Mouse (Mus musculus) left cerebral cortex, postnatal 14 days (tissue): Measurements from ENCODE around the gene Tulp4. TPM values are rescaled to one million over a fixed set of nuclear protein-coding genes. Genes with fewer than 3 reads are reported as not detected.
"Not testable (repeated sequence)": the region's sequence is repeated elsewhere in the genome, so short reads cannot be mapped to it uniquely, and the experiment has no call there.

ENCODE experiments used
- DNase-seq, 2 experiments: peaks; one replicate each; pipeline ENCODE4 v3.0.0; 2021 to 2022; ENCODE audit warnings: low spot score in 2 of 2, mixed read lengths in 1 of 2
- intact Hi-C: fragments of 180-260 bp; cut with DNase I; formaldehyde crosslinking; loops from one replicate; pipeline ENCODE4 v1.15.1; 2025
- total RNA-seq, 2 experiments: library from RNA; stranded (reverse); gene quantifications; 2 replicates each; pipeline ENCODE4 v1.2.3; 2021

The Tulp4 gene
- total RNA-seq, 2 experiments from 2014 or later: 236 to 261 TPM

DNA sequence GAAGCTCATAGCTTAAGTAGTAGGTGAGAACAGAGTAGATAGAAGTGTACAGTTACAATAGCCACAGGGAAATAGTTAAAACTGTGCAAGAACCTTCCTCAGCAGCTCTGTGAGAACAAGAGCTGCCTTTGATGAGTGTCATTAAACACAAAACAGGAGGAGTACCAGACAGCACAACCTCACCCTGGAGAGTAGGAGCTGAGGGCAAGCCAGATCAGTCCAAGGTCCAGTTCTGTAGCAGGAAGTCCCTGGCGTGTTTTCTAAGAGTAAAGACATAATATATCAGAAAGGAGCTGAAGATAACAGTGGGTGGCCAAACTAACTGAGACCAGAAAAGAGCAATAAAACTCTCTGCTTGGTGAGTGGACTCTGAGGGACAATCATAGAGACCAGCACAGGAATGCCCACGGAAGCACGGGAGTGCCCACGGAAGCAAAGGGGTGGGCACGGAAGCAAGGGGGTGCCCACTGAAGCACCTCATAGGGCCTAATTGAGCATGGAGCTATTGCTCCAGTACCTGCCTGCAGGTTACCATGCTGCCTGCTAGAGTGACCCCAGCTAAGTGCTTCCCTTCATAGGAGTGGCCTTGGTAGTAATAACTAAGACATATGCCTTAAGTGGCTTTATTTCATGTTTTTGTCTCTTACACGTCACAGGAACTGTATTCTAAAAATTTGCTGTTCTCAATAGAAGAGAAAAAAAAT, 72.5 kb downstream of the Tulp4 start:
- DNase-seq: no peak
- intact Hi-C loops: no loop called here

GRCm38 (mm10) chr17:6179389-6179788, 73.2 kb downstream of the Tulp4 start:
- no peak for DNase-seq

GRCm38 (mm10) chr17:6180421-6180820, 74.2 kb downstream of the Tulp4 start:
- no peak for DNase-seq
- intact Hi-C loops: loop anchor here (5.0 kb wide), 1 partner anchor 73 kb away; the partner anchor contains the start of gene Tulp4

More at GRCm38 (mm10) chr17:6179389-6179788, 73.2 kb downstream of the Tulp4 start:
- intact Hi-C loops: no loop called here

- DNase-seq: no peak
- intact Hi-C loops: loop anchor here (5.0 kb wide), 1 partner anchor 75 kb away; the partner anchor contains the start of gene Tulp4
These were observed 76.5 kb downstream of the Tulp4 start for GRCm38 (mm10) chr17:6182715-6183114.

DNA sequence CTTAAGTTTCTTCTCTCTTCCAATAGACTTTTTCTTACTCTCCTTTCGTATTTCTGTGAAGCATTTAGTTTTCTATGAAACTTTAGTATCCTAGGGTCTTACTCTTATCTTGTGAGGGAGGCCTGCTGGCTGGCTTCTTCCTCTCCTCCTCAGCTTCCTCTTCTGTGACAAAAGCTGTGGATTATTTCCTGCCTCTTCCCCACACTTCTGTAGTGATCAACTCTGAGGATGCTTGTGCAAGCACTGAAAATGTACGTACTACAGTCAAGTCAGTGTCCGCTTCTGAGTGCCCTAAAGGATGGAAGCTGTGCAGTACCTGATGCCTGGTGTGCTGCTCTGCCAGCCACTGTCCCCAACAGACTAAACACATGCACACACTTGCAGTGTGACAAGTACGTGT, 80.4 kb downstream of the Tulp4 start:
- intact Hi-C loops: no loop called here
- no peak for DNase-seq

DNA sequence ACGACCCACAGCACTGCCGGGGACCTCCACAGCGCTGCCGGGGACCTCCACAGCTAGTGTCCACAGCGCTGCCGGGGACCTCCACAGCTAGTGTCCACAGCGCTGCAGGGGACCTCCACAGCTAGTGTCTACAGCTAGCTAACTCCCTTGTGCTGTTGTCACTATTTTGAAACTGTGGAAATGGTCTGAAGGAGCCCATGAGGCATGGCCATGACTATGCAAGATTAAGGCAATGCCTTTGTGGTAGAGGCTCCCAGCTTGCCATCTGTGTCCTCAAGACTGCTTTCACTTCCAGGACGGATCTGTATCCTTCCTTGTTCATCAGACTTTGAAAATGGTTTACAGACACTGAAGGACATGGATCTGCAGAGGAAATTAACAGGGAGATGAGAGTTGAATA, 80.9 kb downstream of the Tulp4 start:
- no peak for DNase-seq
- intact Hi-C loops: no loop called here

DNA sequence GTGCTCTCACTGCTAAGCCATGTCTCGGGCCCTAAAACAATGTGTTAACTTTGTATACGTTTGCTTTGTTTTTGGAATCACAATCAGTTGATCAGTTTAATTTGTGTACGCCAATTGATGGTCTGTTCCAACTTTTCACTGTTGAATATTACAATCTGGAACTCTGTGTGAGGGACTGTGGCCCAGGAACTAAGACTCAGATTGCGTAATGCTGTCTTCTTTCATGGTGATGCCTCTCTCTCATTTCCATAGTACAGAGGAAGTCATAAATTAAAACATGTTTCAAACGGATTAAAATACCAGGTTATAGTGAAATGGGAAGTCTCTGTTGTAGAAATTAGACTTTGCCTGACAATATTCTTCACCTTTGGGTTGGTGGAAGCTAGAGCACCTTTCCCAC, 83.0 kb downstream of the Tulp4 start:
- intact Hi-C loops: no loop called here
- no peak for DNase-seq

GRCm38 (mm10) chr17:6192275-6192674, 86.0 kb downstream of the Tulp4 start:
- intact Hi-C loops: no loop called here
- DNase-seq: peak in 1 of 2 experiments; percentile 51

DNA sequence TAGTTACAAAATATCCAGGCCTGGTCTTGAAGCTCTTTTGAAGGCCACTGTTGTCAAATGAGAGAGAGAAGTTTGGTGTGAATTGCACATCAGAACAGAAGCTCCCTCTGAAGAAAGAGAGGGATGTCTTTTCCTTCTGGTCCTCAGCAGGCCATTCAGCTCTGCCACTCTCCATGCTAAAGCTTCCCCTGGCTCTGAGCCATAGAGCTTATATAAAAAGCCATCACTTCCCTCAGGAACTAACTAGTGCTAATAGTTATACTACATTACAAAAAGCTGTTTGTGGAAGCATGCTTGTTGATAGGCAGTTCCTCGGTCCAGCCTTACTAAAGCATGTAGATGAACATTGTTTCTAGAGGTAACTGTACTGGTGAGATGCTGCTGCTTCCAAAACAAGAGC, 89.2 kb downstream of the Tulp4 start:
- intact Hi-C loops: no loop called here
- DNase-seq: no peak

GRCm38 (mm10) chr17:6197491-6197890, 91.3 kb downstream of the Tulp4 start:
- DNase-seq: no peak

GRCm38 (mm10) chr17:6198670-6199069, 92.4 kb downstream of the Tulp4 start:
- no peak for DNase-seq
- intact Hi-C loops: no loop called here

More at GRCm38 (mm10) chr17:6197491-6197890, 91.3 kb downstream of the Tulp4 start:
- intact Hi-C loops: no loop called here

DNA sequence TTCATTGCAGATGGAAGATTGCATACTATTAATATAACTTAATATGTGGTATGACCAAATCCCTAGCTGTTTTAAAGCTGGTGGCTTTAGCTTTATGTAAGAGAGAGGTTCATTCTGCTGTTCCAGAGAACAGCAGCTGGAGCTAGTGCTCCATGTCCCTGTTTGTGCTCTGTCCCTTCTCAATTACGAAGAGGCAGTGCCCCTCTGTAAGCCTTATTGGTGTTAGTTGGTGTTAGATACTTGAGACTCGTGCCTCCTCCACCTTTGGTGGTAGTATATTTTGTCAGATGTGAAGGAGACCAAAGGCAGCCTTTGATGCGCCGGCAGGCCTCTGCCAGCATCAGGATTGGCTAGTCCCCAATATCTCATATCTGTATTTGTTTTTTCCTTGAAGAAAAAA, 92.9 kb downstream of the Tulp4 start:
- DNase-seq: no peak
- intact Hi-C loops: no loop called here

DNA sequence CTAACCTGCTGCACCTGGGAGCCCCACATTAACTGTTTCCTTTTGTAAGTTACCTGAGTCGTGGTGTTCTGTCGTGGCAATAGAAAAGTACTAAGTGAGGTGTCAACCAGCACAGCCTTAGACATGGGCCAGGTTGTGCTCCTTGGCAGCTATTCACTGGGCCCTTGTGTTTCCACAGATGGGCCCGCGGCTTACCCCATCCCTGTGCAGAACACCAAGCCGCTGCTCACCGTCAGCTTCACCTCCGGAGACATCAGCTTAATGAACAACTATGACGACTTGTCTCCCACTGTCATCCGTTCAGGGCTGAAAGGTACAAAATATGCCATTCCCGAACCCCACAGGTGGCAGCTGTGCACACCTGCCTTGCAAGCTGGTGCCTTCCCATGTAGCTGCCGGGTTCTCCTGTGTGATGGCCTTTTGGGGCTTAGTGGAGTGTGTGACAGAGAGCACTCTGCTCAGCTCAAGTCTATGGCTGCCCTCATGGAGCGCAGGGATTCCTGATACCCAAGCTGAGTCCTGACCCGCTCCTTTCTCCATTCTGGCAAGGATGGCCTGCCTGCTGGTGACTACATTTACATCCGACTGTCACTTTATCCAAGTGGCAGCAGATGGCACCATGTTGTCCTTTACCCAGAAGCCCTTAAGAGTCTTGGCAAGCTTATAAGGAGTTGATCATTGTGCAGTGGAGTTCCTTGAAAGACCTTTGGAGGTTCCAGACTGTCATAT, 95.4 kb downstream of the Tulp4 start:
- DNase-seq: no peak
- intact Hi-C loops: no loop called here

DNA sequence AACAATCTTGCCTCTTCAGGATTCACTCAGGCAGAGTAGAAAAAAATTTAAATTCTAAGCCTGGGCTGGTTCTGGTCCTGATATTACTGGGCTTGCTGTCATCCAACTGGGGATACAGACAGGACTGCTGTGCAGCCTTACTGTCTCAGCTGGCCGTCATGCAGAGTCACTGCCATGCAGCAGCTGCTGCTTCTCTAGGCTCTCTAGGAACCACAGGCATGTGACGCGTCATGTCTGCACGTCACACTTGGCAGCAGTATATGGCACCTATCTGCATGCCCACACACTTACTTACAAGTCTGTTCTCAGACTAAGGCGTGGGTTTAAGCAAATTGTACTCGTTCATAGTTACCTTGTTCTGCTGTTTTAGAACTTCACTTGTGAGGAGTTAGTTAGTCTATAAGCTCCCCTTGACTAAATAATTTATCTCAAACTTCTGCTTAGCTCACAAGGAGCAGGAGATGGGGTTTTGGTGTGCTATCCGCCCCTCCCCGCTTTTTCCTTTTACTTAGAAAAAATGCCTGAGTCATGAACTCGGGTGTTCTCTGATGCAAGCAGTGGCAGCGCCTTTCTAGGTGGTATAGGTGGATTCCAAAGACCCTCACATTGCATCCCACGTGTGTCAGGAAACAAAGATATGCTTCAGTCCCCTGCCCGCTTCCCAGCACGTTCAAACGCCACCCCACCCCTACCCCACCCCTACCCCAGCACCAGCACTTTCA, 96.3 kb downstream of the Tulp4 start:
- DNase-seq: peak; percentile 67 to 75
- intact Hi-C loops: no loop called here

- DNase-seq: no peak
- intact Hi-C loops: no loop called here
These were observed 96.9 kb downstream of the Tulp4 start for GRCm38 (mm10) chr17:6203126-6203525.

- DNase-seq: no peak
- intact Hi-C loops: no loop called here
These were observed 97.6 kb downstream of the Tulp4 start for GRCm38 (mm10) chr17:6203795-6204194.

DNA sequence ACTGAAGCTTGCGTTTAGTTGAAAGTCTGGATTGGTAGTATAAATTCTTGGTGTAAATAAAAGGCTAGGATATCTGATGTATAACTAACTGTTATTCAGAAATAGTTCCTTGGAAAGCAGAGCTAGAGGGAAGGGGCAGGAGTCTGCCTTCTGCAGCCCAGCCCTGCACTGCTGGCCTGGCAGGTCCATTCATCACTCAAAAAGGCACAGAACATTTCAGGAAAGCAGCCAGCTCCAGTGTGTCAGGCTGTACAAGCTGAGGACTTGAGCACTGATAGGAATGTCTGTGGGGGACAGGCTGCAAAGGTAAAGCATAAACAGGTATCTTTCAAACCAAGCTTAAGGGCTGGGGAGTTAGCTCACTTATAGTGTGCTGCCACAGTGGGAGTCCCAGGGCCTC, 105.5 kb downstream of the Tulp4 start:
- intact Hi-C loops: no loop called here
- DNase-seq: no peak

- intact Hi-C loops: no loop called here
- DNase-seq: peak in 1 of 2 experiments; percentile 57
These were observed 109.4 kb downstream of the Tulp4 start for GRCm38 (mm10) chr17:6215640-6216039.

GRCm38 (mm10) chr17:6216514-6216913, 110.3 kb downstream of the Tulp4 start:
- DNase-seq: no peak

GRCm38 (mm10) chr17:6232633-6233032, 126.4 kb downstream of the Tulp4 start:
- DNase-seq, intact Hi-C loops: not testable (repeated sequence)

More at GRCm38 (mm10) chr17:6216514-6216913, 110.3 kb downstream of the Tulp4 start:
- intact Hi-C loops: no loop called here
